Mouse (Mus musculus) stomach, postnatal 0 days (tissue): ENCODE results near the gene Naglu.

Source experiments
- CTCF ChIP-seq: IDR thresholded peaks from 2 replicates; pipeline ENCODE4 v1.5.1; 2016; ENCODE audit warnings: antibody characterized with exemption, low read depth, mild to moderate bottlenecking, moderate library complexity
- EP300 ChIP-seq: optimal IDR thresholded peaks from 2 replicates; pipeline ENCODE3; 2016; ENCODE audit warnings: antibody characterized with exemption

- TF ChIP-seq CTCF (no peak), EP300 (no peak)
Observed at GRCm38 (mm10) chr11:101112186-101112585, 42.4 kb downstream of the Naglu start.
